Mouse (Mus musculus): ENCODE measurements around the gene Prss45.
A peak's percentile ranks its signal among the peaks of the same experiment; 100 is the strongest.
"Not testable (repeated sequence)": the region's sequence is repeated elsewhere in the genome, so short reads cannot be mapped to it uniquely, and the experiment has no call there.

The Prss45 gene

GRCm38 (mm10) chr9:110834411-110834810, at the start of gene Prss45:
Gene Prss45 (plus strand): TSS chr9:110834588.
- no peak for DNase-seq

- DNase-seq: no peak
These were observed 46.2 kb upstream of the Prss45 start for GRCm38 (mm10) chr9:110788169-110788568.

GRCm38 (mm10) chr9:110790462-110790861, 43.9 kb upstream of the Prss45 start:
- DNase-seq: no peak

- no peak for DNase-seq
These were observed 37.4 kb upstream of the Prss45 start for GRCm38 (mm10) chr9:110797013-110797412.

GRCm38 (mm10) chr9:110797866-110798265, 36.5 kb upstream of the Prss45 start, which contains the start of gene Prss42:
Gene Prss42 (plus strand): TSS chr9:110798166.
- no peak for DNase-seq

- DNase-seq: no peak
These were observed 33.4 kb upstream of the Prss45 start for GRCm38 (mm10) chr9:110800834-110801479.

- no peak for DNase-seq
These were observed 31.1 kb upstream of the Prss45 start for GRCm38 (mm10) chr9:110803294-110803693.

GRCm38 (mm10) chr9:110810051-110810450, 24.3 kb upstream of the Prss45 start:
- no peak for DNase-seq

- no peak for DNase-seq
These were observed 20.6 kb upstream of the Prss45 start, which contains the start of gene Prss44 for GRCm38 (mm10) chr9:110813789-110814188. Gene Prss44 (plus strand): TSS chr9:110813994.

GRCm38 (mm10) chr9:110820546-110820945, 13.8 kb upstream of the Prss45 start:
- DNase-seq: not testable (repeated sequence)

- DNase-seq: no peak
These were observed 13.0 kb upstream of the Prss45 start for GRCm38 (mm10) chr9:110821436-110821835.

- DNase-seq: no peak
These were observed 9.0 kb upstream of the Prss45 start for GRCm38 (mm10) chr9:110825426-110825825.

GRCm38 (mm10) chr9:110825832-110826231, 8.6 kb upstream of the Prss45 start:
- DNase-seq: no peak

- no peak for DNase-seq
These were observed 8.0 kb upstream of the Prss45 start, which contains the start of gene Prss43 for GRCm38 (mm10) chr9:110826390-110826789. Gene Prss43 (plus strand): TSS chr9:110826690.

GRCm38 (mm10) chr9:110833021-110833420, 1.4 kb upstream of the Prss45 start:
- DNase-seq: no peak

- no peak for DNase-seq
These were observed 573 bp downstream of the Prss45 start for GRCm38 (mm10) chr9:110834961-110835360.

GRCm38 (mm10) chr9:110836112-110836511, 1.7 kb downstream of the Prss45 start:
- DNase-seq: peak; percentile 40

- no peak for DNase-seq
These were observed 6.5 kb downstream of the Prss45 start for GRCm38 (mm10) chr9:110840905-110841304.

- no peak for DNase-seq
These were observed 7.0 kb downstream of the Prss45 start for GRCm38 (mm10) chr9:110841438-110841837.

- DNase-seq: no peak
These were observed 9.8 kb downstream of the Prss45 start, which contains the start of gene Prss46 for GRCm38 (mm10) chr9:110844206-110844605. Gene Prss46 (plus strand): TSS chr9:110844506.

GRCm38 (mm10) chr9:110849162-110849561, 14.8 kb downstream of the Prss45 start:
- DNase-seq: no peak

GRCm38 (mm10) chr9:110855903-110856302, 21.5 kb downstream of the Prss45 start:
- DNase-seq: no peak

- no peak for DNase-seq
These were observed 22.5 kb downstream of the Prss45 start for GRCm38 (mm10) chr9:110856920-110857319.

- DNase-seq: no peak
These were observed 23.5 kb downstream of the Prss45 start, which contains the start of gene Prss50 for GRCm38 (mm10) chr9:110857781-110858472. Gene Prss50 (plus strand): TSS chr9:110857967.

All from layer of hippocampus, adult 9-11 months (tissue).